Mouse (Mus musculus): ENCODE measurements around the gene Tedc2. TPM values are rescaled to one million over a fixed set of nuclear protein-coding genes. Genes with fewer than 3 reads are reported as not detected.

The Tedc2 gene
- total RNA-seq, 2 experiments from 2014 or later, result 10.8 to 11.0 TPM

DNA sequence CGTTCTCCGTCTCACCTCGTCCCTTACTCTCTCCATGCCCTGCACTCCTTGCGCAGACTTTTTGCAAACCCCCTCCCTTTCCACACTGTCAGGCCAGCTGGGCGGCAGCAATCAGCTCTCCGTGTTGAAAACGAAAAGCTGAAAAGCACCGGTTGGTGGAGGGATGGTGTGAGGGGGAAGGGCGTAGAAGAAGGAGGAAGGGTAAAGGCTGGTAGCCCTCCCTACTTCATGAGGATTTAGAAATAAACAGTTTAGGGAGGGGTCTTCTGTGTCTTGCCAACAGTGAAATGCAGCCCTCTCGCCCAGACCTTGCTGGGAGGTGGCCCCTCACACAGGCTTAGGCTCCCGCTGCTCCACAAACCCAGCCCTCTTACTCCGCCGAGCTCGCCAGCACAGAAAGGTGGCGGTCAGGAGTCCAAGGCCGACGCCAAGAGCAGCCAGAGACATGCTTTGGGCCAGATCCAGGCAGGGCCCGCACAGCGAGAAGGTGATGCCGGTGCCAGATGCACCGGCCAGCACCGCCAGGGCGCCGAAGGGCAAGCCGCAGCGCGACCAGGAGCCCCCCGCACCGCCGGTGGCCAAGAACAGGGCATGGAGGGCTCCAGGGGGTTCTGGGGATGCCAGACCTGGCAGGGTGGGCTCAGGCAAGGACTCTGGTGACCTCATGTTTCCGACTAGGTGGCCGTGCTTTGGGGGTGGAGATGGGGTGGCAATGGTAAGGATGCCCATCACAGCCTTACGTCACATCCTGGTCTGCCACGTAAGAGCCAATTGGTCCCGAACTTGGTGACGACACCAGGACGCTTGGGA lies 8.8 kb downstream of the Tedc2 start:
- peak overlapping the region; percentile 66 for H3K4me3 ChIP-seq
- H3K27ac ChIP-seq, result peak overlapping the region; percentile 99
- intact Hi-C loops (cut with DNase I), result no loop called here
- peak; percentile 85 to 86 for DNase-seq (ENCODE audit: extremely low spot score in 1 of 2, low spot score in 2 of 2)
- TF ChIP-seq CTCF (IDR thresholded peaks at IDR 0.05), result no peak

DNA sequence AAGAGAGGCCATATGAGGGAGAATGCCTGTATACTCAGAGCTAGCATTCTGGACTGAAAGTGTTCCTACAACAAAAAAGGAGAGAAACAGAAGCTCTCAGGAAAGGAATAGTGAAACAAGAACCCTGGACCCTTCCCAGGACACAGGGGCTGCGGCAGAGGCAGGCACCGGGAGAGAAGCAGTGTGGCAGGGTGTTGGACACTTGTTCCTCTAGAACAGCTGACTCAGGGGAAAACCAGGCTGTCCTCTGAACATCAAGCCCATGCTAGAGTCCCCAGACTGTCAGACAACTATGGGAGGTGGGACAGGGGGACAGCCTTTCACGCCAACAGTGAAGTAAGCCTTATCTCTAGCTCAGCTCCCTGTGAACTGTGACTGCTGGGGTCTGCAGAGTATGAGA lies 10.1 kb downstream of the Tedc2 start:
- no peak overlapping the region for H3K4me3 ChIP-seq
- TF ChIP-seq CTCF (IDR thresholded peaks at IDR 0.05), result no peak
- peak overlapping the region; percentile 15; the same call in 1 of the 2 replicates for H3K27ac ChIP-seq
- intact Hi-C loops (cut with DNase I), result no loop called here
- DNase-seq (ENCODE audit: extremely low spot score in 1 of 2, low spot score in 2 of 2), result no peak

DNA sequence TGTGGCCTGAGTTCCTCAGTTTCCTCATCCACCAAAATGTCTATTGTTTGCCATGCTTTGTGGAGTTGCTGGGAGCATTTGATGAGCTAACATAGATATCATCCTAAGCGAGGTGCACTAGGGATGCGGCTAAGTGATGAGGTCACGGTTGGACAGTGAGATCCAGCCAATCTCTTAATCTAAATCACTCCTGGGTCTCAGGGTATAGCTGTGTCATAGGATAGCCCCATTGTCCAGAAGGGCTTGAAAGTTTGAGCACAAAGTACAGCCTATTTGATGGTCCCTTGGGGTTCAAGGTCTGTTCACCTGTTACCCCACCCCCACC lies 10.8 kb downstream of the Tedc2 start:
- DNase-seq (ENCODE audit: extremely low spot score in 1 of 2, low spot score in 2 of 2), result no peak
- Histone ChIP-seq H3K4me3 (no peak overlapping the region), H3K27ac (peak overlapping the region; percentile 98)
- intact Hi-C loops (cut with DNase I), result no loop called here
- TF ChIP-seq CTCF (IDR thresholded peaks at IDR 0.05), result no peak

DNA sequence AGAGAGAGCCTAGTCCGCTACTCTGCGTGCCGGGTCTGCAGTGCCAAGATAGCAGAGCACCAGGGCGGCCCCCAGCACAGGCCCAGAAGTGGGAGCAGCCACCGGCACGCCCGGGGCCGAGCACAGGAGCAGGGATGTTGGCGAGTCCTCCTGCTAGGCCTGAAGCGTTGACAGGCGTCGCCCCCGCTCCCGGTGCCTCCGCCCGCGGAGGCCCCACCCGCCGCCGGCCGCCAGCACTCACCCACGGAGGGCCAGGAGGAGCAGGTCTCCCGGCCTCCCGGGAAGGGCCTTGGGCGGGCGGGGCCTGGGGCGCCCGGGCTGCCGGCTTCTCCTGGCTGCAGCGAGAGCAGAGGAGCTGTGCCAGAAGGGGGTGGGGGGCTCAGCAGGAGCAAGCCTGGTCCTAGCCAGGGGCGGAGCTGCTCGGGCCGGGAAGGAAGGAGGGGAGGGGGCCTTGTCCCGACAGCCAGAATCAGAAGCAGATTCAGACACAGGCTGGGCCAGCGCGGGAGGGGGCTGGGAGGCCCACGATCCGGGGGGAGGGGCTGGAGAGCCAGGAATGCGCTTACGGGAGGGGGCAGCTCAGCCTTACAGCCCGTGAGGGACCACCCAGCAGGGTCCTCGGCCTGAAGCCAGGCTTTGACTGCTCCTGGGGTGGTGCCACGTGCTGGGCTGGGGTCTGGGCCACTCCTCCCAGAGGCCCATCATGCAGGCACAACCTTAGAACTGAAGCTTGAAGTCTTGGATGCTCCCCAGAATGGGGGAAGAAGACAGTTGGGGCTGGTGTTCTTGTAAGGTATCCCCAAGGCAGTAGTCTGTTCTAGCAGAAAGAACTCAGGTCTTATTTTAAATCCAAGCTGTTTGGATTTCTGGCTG lies 11.4 kb downstream of the Tedc2 start, which contains the start of gene Ntn3:
Gene Ntn3, minus strand, starts transcription at position 489 of the 873 bp plus-strand sequence.
- intact Hi-C loops (cut with DNase I), result no loop called here
- DNase-seq (ENCODE audit: extremely low spot score in 1 of 2, low spot score in 2 of 2), result peak; percentile 52 to 54
- H3K4me3 ChIP-seq, result peak within 1 kb of the TSS; percentile 84
- no peak for TF ChIP-seq CTCF (IDR thresholded peaks at IDR 0.05)
- H3K27ac ChIP-seq, result peak within 1 kb of the TSS; percentile 98

DNA sequence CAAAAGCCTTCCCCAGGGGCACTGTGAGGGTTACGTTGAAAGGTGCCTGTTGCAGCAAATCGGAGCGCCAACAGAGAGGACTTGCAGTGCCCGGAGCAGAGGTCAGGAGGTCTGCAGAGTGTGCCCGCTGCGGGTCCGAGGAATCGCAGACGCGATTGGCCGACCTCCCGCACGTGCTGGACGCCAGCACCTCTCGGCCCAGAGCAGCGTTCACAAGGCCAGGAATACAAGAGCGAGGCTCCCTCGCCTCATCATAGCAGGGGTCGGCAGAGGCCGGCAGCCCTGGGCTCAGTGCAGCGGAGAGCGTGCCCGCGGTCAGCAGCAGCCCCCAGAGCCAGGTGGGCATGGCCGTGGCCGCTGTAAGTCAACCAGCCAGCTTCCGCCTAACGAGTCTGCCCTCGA lies 12.0 kb downstream of the Tedc2 start:
- intact Hi-C loops (cut with DNase I), result no loop called here
- Histone ChIP-seq H3K4me3 (peak overlapping the region; percentile 84), H3K27ac (peak overlapping the region; percentile 98)
- TF ChIP-seq CTCF (IDR thresholded peaks at IDR 0.05), result no peak
- DNase-seq (ENCODE audit: extremely low spot score in 1 of 2, low spot score in 2 of 2), result peak in 1 of 2 experiments; percentile 27

DNA sequence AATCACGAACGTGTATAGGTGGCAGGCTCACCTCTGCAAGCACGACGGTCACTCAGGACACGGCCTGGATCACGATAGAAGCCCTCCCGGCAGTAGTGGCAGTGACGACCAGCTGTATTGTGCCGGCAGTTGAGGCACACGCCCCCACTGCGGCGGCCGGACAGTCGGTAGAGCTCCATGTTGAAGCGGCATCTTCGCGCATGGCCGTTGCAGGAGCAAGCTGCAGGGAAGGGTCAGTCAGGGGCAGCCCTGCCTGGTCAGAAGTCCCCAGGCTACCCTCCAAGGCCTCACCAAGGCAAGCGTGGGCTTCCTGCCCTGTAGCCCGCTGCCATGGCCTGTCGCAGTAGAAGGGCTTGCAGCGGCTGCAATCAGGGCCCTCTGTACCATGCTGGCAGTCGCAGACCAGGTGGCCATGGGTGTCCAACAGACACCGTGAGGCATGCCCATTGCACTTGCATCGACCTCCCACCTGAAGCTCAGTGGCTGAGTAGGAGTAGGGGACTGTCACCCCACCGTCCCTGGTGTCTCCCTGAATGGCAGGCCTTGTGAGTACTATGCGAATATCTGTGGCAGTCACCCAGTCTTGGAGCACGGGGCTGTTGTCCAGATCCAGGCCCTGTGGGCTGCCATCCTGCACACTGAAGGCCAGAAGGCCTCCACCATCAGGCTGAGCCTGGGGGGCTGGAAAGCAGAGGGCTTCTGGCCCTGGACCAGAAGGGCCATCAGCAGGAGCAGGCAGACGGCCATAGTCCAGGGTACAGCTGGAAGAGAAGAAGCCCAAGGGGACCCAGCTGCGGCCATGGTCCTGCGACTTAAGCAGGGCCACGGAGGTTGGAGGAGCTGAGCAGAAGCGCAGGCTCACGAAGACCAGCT lies 12.6 kb downstream of the Tedc2 start:
- Histone ChIP-seq H3K4me3 (peak overlapping the region; percentile 84), H3K27ac (peak overlapping the region; percentile 98)
- DNase-seq (ENCODE audit: extremely low spot score in 1 of 2, low spot score in 2 of 2), result no peak
- intact Hi-C loops (cut with DNase I), result no loop called here
- TF ChIP-seq CTCF (IDR thresholded peaks at IDR 0.05), result no peak

DNA sequence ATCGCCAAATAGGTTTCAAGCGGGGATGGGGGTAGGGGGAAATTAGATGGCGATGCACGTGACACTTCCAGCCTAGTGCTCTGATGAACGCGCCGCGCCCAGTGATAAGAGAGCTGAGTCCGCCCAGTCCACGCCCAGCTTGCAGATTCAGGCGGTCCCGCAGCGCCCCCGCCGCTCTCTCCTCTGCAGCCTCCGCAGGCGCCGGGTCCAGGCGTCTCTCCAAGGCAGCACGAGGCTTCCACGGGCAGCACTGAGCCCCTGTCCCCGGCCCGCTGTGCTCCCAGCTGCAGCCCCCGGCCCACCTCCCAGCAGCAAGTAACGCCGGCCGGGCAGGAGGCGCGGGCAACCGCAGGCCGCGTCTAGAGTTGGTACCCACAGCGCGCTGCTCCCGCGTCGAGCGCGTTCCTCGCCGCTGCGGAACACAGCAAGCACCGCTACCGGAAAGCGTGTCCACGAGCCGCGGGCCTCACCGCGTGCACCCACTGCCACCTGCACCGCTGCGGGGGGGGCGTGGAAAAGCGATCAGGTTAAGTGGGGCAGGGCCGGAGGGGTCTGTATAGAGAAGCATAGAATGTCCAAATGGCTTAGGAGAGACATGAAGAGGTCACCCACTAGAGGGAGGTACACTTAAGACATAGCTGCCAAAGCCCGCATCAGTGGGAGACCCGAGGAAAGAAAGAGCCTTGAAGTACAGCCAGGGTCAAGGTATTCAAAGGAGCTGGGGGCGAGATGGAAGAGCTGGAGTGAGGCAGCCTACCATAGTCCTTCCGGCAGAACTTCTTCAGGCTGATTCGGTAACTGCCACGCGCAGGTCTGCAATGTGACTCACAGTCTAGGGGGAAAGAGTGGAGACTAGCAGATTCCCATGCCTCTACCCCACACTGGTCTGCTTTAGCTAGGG lies 13.9 kb downstream of the Tedc2 start:
- peak overlapping the region; percentile 98 for H3K27ac ChIP-seq
- intact Hi-C loops (cut with DNase I), result no loop called here
- peak overlapping the region; percentile 84 for H3K4me3 ChIP-seq
- DNase-seq (ENCODE audit: extremely low spot score in 1 of 2, low spot score in 2 of 2), result peak; percentile 73 to 80
- peak; percentile 1 for TF ChIP-seq CTCF (IDR thresholded peaks at IDR 0.05)

DNA sequence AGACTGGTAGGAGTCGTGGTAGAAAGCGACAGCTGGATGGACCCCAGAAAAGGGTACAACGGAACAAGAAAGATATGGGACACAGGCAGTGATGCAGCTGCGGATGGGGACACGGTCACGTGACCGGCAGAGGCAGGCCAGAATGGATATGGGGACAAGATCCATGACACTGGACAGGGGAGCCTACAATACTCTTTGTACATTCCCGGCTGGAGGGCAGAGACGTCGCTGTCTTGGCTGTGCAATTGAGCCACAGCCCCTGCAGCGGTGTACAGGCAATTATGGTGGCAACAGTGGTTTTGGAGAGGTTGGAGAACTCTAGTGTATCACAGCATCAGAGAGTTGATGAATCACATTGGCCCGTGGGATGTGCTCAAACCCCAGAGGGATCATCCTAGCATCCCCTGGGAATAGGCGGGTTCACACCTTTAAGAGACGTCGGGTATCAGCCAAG lies 14.7 kb downstream of the Tedc2 start:
- peak in 1 of 2 experiments; percentile 28 for DNase-seq (ENCODE audit: extremely low spot score in 1 of 2, low spot score in 2 of 2)
- TF ChIP-seq CTCF (IDR thresholded peaks at IDR 0.05), result no peak
- peak overlapping the region; percentile 84 for H3K4me3 ChIP-seq
- peak overlapping the region; percentile 98 for H3K27ac ChIP-seq
- intact Hi-C loops (cut with DNase I), result loop anchor here (2.0 kb wide), 1 partner anchor 37 kb away; the partner anchor contains the start of gene Atp6v0c

DNA sequence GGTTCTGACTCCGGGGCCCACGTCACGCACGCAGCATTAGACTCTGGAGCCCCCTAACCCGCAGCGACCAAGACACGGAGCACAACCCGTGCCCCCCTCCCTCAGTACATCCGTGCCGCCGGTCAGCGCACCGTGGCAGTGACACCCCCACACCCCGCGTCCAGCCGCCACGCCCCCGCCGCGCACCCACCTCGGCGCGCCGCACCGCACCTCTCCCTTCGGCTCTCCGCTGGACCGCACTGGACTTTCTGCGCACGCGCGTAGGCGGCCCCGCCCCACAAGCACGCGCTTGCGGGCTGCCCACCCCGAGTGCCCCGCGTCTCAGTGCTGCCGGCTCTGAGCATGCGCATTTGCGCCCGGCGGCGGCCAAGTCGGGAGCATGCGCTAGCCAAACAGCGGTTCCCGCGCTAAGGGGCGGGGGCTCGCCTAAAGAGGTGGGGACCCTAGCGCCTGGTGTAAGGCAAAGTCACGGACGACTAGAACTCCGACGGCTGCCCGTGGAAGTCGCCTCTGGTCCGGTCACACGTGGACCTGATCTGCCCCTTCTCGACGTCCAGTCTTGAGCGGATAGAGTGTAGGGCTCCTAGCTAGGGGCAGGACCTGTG lies 15.3 kb downstream of the Tedc2 start, which contains the start of gene Tbc1d24:
Gene Tbc1d24, minus strand, starts transcription at position 279 of the 605 bp plus-strand sequence.
- DNase-seq (ENCODE audit: extremely low spot score in 1 of 2, low spot score in 2 of 2), result peak; percentile 96
- peak within 1 kb of the TSS; percentile 84 for H3K4me3 ChIP-seq
- TF ChIP-seq CTCF (IDR thresholded peaks at IDR 0.05), result no peak
- H3K27ac ChIP-seq, result peak within 1 kb of the TSS; percentile 98
- intact Hi-C loops (cut with DNase I), result loop anchor here (2.0 kb wide), 1 partner anchor 37 kb away; the partner anchor contains the start of gene Atp6v0c

DNA sequence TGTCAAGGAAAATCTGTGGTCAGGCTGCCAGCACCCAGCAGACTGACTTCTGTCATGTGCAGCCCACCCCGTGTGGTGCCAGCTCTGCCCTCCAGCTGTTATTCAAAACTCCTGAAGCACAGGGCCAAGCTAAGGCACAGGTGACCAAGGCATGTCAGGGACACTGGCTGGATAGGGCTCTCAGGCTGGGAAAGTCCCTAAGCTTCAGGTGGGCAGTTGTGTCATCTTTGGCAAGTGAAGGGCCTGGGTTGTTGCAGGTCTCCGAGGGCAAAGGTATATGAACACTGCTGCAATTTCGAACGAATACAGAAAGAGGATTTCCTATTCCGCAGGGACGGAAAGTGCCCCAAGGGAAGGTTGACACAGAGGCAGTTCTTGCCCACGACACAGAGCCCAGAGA lies 15.8 kb downstream of the Tedc2 start:
- intact Hi-C loops (cut with DNase I), result loop anchor here (2.0 kb wide), 1 partner anchor 36 kb away; the partner anchor contains the start of gene Atp6v0c
- no peak for DNase-seq (ENCODE audit: extremely low spot score in 1 of 2, low spot score in 2 of 2)
- H3K27ac ChIP-seq, result peak overlapping the region; percentile 98
- TF ChIP-seq CTCF (IDR thresholded peaks at IDR 0.05), result no peak
- H3K4me3 ChIP-seq, result peak overlapping the region; percentile 84
